Mouse (Mus musculus) thymus, postnatal 0 days (tissue): ENCODE measurements around the gene Grin1. TPM values are rescaled to one million over a fixed set of nuclear protein-coding genes. Genes with fewer than 3 reads are reported as not detected.

Source experiments
- DNase-seq: peaks from one replicate; pipeline ENCODE4 v3.0.0-alpha.2; 2015; ENCODE audit warnings: low spot score
- polyA plus RNA-seq: library from polyadenylated mRNA; unstranded; fragments of >200 nt; fragmentation: Nextera tagmentation; extraction: Ambion mirVana; gene quantifications from 2 replicates; pipeline ENCODE4 v1.2.1, GENCODE M21; 2015

Gene Grin1
- 0.12 and 0.21 TPM in 2 replicates for polyA plus RNA-seq

- DNase-seq = peak; percentile 71
Measured at GRCm38 (mm10) chr2:25318971-25319773, at the start of gene Grin1. Grin1 (minus strand) TSS chr2:25319187.

- DNase-seq = peak; percentile 62
Measured at GRCm38 (mm10) chr2:25365091-25365761, 46.2 kb upstream of the Grin1 start, which contains the start of gene Uap1l1. Uap1l1 (minus strand) TSS chr2:25365682.

- DNase-seq = no peak
Measured at GRCm38 (mm10) chr2:25364761-25365090, 45.7 kb upstream of the Grin1 start.

- DNase-seq = no peak
Measured at GRCm38 (mm10) chr2:25364313-25364712, 45.3 kb upstream of the Grin1 start.

GRCm38 (mm10) chr2:25363478-25364178, 44.6 kb upstream of the Grin1 start:
- DNase-seq = no peak

- no peak for DNase-seq
Measured at GRCm38 (mm10) chr2:25359848-25360247, 40.9 kb upstream of the Grin1 start.

GRCm38 (mm10) chr2:25356208-25357079, 37.5 kb upstream of the Grin1 start, which contains the start of gene Dpp7:
Dpp7 (minus strand) TSS chr2:25356359.
- DNase-seq = peak; percentile 74

- DNase-seq = no peak
Measured at GRCm38 (mm10) chr2:25355419-25356066, 36.6 kb upstream of the Grin1 start.

- DNase-seq = no peak
Measured at GRCm38 (mm10) chr2:25354211-25354610, 35.2 kb upstream of the Grin1 start.

GRCm38 (mm10) chr2:25350701-25351100, 31.7 kb upstream of the Grin1 start:
- no peak for DNase-seq

GRCm38 (mm10) chr2:25349499-25349898, 30.5 kb upstream of the Grin1 start:
- DNase-seq = no peak

GRCm38 (mm10) chr2:25348162-25348561, 29.2 kb upstream of the Grin1 start:
- DNase-seq = no peak

- no peak for DNase-seq
Measured at GRCm38 (mm10) chr2:25338303-25338702, 19.3 kb upstream of the Grin1 start.

GRCm38 (mm10) chr2:25333569-25333968, 14.6 kb upstream of the Grin1 start:
- no peak for DNase-seq

GRCm38 (mm10) chr2:25332286-25333160, 13.5 kb upstream of the Grin1 start, which contains the start of gene Man1b1:
Man1b1 (plus strand) TSS chr2:25332338.
- peak; percentile 100 for DNase-seq

- no peak for DNase-seq
Measured at GRCm38 (mm10) chr2:25331470-25331869, 12.5 kb upstream of the Grin1 start.

- DNase-seq = peak; percentile 17
Measured at GRCm38 (mm10) chr2:25328440-25328839, 9.5 kb upstream of the Grin1 start.

GRCm38 (mm10) chr2:25326036-25326435, 7.0 kb upstream of the Grin1 start:
- no peak for DNase-seq

GRCm38 (mm10) chr2:25320084-25320483, 1.1 kb upstream of the Grin1 start:
- no peak for DNase-seq
